Mouse (Mus musculus) Patski (cell line): ENCODE measurements around the gene Figla. TPM values are rescaled to one million over a fixed set of nuclear protein-coding genes. Genes with fewer than 3 reads are reported as not detected.
"Not testable (repeated sequence)": the region's sequence is repeated elsewhere in the genome, so short reads cannot be mapped to it uniquely, and the experiment has no call there.

Source experiments
- ATAC-seq: fragments of 100-300 bp; one replicate; pipeline ENCODE4 v1.8.0; 2021
- CTCF ChIA-PET: fragments of 350-600 bp; sonication (Branson Sonifier 250); formaldehyde crosslinking; loops from one replicate; lab custom pipeline; 2022; ENCODE audit warnings: inconsistent platforms; lab: Charles Lee
- POLR2A ChIA-PET: fragments of 350-600 bp; sonication (Branson Sonifier 250); formaldehyde crosslinking; loops from one replicate; lab custom pipeline; 2022; ENCODE audit warnings: antibody characterized with exemption, inconsistent platforms; lab: Charles Lee
- DNase-seq: peaks from one replicate; pipeline ENCODE4 v3.0.0-alpha.2; 2011; ENCODE audit warnings: low read depth, low spot score
- H3K27me3 ChIP-seq: fragments of 371-371 bp; one replicate; pipeline ENCODE4 v1.5.1; 2021
- CTCF ChIP-seq: fragments of 100-300 bp; IDR thresholded peaks from one replicate; pipeline ENCODE4 v1.5.1; 2021
- in situ Hi-C: fragments of 300-500 bp; cut with MboI; formaldehyde crosslinking; loops from 3 replicates; pipeline ENCODE4 v1.11.1; 2018; ENCODE audit warnings: low pct_unique_long_range_greater_than_20kb, mixed read lengths
- polyA plus RNA-seq: library from polyadenylated mRNA; unstranded; gene quantifications from one replicate; pipeline ENCODE4 v1.2.3, GENCODE M21; 2021

Figla gene
- not detected for polyA plus RNA-seq

DNA sequence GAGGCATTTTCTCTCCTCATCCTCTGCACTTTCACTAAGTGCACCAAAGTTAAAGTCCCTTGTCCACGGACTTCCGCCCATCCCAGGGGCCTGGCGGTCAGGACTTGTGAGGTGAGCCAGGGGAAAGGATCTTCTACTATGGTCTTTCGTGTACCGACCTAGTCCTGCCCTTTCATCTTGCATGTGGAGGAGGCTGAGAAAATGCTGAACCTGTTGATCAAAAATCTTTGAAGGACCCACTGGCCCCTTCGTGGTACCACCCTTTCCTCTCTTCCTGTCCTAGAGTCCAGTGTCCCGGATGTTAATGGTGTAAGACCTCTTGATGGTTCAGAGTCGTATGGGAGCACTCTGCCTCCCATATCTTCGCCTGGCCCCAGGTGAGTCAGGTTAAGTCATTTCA is at the start of gene Figla:
Gene Figla, plus strand, starts transcription at position 301 of the 400 bp plus-strand sequence.
- ATAC-seq = no peak
- CTCF ChIA-PET = no interaction called here
- in situ Hi-C loops = no loop called here
- no peak for TF ChIP-seq CTCF
- POLR2A ChIA-PET = no interaction called here
- H3K27me3 ChIP-seq = peaks cover 2% of the 10 kb centered on the region
- no peak for DNase-seq

DNA sequence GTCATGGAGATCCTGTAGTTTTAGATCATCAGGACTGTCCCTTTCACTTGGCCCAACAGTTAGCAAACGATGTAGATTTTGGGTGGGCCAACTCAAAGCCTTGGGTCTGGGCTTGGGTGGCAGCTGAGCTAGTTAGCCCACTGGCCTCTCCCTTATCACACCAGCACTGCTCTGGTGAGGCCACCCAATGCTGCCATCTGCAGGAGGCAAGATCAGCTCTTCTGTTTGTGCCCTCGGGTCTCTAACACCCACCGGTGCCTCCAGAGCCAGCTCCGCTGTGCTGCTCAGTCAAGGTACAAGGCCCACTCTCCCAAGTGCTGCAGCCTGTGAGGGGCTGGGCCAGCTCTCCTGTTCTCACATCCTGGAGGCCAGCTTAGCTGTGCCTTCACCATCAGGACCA is 49.3 kb upstream of the Figla start:
- no peak for TF ChIP-seq CTCF
- POLR2A ChIA-PET = no interaction called here
- CTCF ChIA-PET = interaction anchor here (0.8 kb wide), 1 partner anchor 38 kb away, joined by 3 read pairs; no protein-coding TSS in a partner anchor
- in situ Hi-C loops = no loop called here
- no peaks in the 10 kb centered on the region for H3K27me3 ChIP-seq
- ATAC-seq = no peak
- no peak for DNase-seq

DNA sequence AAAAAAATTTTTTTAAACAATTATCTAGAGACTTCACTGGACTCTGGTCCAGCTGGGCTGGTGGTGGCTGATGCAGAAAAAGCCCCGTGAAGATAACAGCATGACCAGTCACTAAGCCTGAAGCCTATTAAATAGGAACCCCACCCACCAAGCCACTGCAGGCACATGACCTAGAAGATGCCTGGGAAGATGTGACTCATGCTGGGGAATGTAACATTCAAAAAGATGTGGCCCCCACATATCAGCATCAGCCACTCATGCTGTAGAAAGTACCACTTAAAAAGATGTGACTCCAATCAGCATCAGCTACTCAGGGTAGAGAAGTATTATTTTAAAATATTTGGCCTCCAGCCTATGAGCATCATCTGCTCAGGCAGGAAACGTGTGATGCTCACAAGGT is 46.1 kb upstream of the Figla start:
- in situ Hi-C loops = no loop called here
- no peak for ATAC-seq
- no peak for DNase-seq
- TF ChIP-seq CTCF = no peak
- POLR2A ChIA-PET = no interaction called here
- CTCF ChIA-PET = no interaction called here
- H3K27me3 ChIP-seq = no peaks in the 10 kb centered on the region

GRCm38 (mm10) chr6:85972699-85973098 is 43.3 kb upstream of the Figla start:
- no peak for ATAC-seq
- POLR2A ChIA-PET = no interaction called here
- no peaks in the 10 kb centered on the region for H3K27me3 ChIP-seq
- no peak for TF ChIP-seq CTCF
- in situ Hi-C loops = no loop called here
- CTCF ChIA-PET = no interaction called here
- no peak for DNase-seq

- no peak for TF ChIP-seq CTCF
- in situ Hi-C loops = no loop called here
- DNase-seq (no peak), ATAC-seq (no peak)
- no peaks in the 10 kb centered on the region for H3K27me3 ChIP-seq
- ChIA-PET POLR2A (no interaction called here), CTCF (no interaction called here)
These were observed 42.6 kb upstream of the Figla start for GRCm38 (mm10) chr6:85973336-85973735.

- ATAC-seq (no peak), DNase-seq (no peak)
- H3K27me3 ChIP-seq = no peaks in the 10 kb centered on the region
- CTCF ChIA-PET = no interaction called here
- TF ChIP-seq CTCF = no peak
- in situ Hi-C loops = no loop called here
- POLR2A ChIA-PET = no interaction called here
These were observed 40.9 kb upstream of the Figla start for GRCm38 (mm10) chr6:85974941-85975617.

GRCm38 (mm10) chr6:85975761-85976160 is 40.2 kb upstream of the Figla start:
- DNase-seq (no peak), ATAC-seq (no peak)
- H3K27me3 ChIP-seq = no peaks in the 10 kb centered on the region
- in situ Hi-C loops = no loop called here
- POLR2A ChIA-PET = no interaction called here
- no peak for TF ChIP-seq CTCF
- CTCF ChIA-PET = no interaction called here

GRCm38 (mm10) chr6:85976242-85976641 is 39.7 kb upstream of the Figla start:
- DNase-seq = no peak
- no peaks in the 10 kb centered on the region for H3K27me3 ChIP-seq
- no peak for ATAC-seq
- ChIA-PET POLR2A (no interaction called here), CTCF (no interaction called here)
- in situ Hi-C loops = no loop called here
- TF ChIP-seq CTCF = no peak

DNA sequence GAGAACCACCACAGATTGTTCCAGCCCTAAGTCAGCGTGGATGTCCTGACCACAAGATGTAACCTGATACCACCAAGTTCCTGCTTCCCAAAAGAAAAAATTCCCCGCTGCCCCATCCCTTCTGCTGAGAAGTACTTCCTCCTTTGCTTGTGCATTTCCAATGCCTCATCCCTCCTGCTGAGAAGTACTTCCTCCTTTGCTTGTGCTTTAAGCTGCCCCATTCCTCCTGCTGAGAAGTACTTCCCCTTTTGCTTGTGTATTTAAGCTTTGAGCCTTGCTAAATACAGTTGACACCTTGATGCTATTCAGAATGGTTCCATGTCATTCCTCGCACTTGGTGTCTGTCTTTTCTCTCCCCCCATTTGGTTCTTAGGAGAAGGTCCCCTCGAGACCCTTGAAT is 37.2 kb upstream of the Figla start:
- in situ Hi-C loops, POLR2A ChIA-PET, DNase-seq, CTCF ChIA-PET, ATAC-seq, H3K27me3 ChIP-seq: not testable (repeated sequence)

GRCm38 (mm10) chr6:85984351-85984750 is 31.6 kb upstream of the Figla start:
- ChIA-PET CTCF (no interaction called here), POLR2A (no interaction called here)
- DNase-seq = no peak
- ATAC-seq = no peak
- in situ Hi-C loops = no loop called here
- no peak for TF ChIP-seq CTCF
- H3K27me3 ChIP-seq = peaks cover 4% of the 10 kb centered on the region

GRCm38 (mm10) chr6:85989570-85989969 is 26.4 kb upstream of the Figla start:
- DNase-seq, in situ Hi-C loops, ATAC-seq, H3K27me3 ChIP-seq, POLR2A ChIA-PET: not testable (repeated sequence)
- CTCF ChIA-PET = interaction anchor here (1.3 kb wide), 1 partner anchor 97 kb away, joined by 3 read pairs; no protein-coding TSS in a partner anchor

GRCm38 (mm10) chr6:85990774-85991173 is 25.2 kb upstream of the Figla start:
- H3K27me3 ChIP-seq, in situ Hi-C loops, CTCF ChIA-PET, DNase-seq, POLR2A ChIA-PET, ATAC-seq: not testable (repeated sequence)
